Mouse (Mus musculus) liver, embryonic 14.5 days (tissue): ENCODE measurements at regions not wholly inside any gene's neighbourhood (a gene's known extent, or its start where the extent isn't known, plus 50 kb on each side); places are given as distances from the start of the nearest gene placed in this dataset.

Experiments
- ATAC-seq: fragments of 200-750 bp; cut with Nextera tagmentation; 2 replicates; pipeline ENCODE4 v1.8.0; 2017; ENCODE audit warnings: moderate number of reproducible peaks, mild to moderate bottlenecking, moderate library complexity; ENCODE audit not compliant: insufficient read depth
- DNase-seq, 3 experiments: peaks; one replicate each; pipeline ENCODE4 v3.0.0-alpha.2; 2012 to 2013; ENCODE audit warnings: low read depth in 3 of 3, low spot score in 3 of 3
- H3K27ac ChIP-seq: fragments of 300-500 bp; sonication (generic); 2 replicates; pipeline ENCODE4 v1.5.1; 2014; ENCODE audit warnings: moderate library complexity, mild to moderate bottlenecking, control low read depth, inconsistent platforms
- H3K27me3 ChIP-seq: fragments of 300-500 bp; sonication (generic); 2 replicates; pipeline ENCODE4 v1.6.1; 2014; ENCODE audit warnings: mild to moderate bottlenecking, low read length, moderate library complexity; ENCODE audit not compliant: control insufficient read depth, insufficient read depth
- H3K36me3 ChIP-seq: fragments of 300-500 bp; sonication (generic); replicated peaks from 2 replicates; pipeline ENCODE4 v1.6.1; 2014; ENCODE audit warnings: low read depth; ENCODE audit not compliant: control insufficient read depth, insufficient read depth
- H3K4me1 ChIP-seq, 2 experiments: fragments of 200-500 bp in 1 of 2; fragments of 300-500 bp in 1 of 2; sonication (generic) in 1 of 2; replicated peaks; 2 replicates each; pipeline ENCODE4 v1.6.1; 2012 to 2014; ENCODE audit warnings: antibody characterized with exemption in 1 of 2, inconsistent platforms in 1 of 2, low read length in 1 of 2; ENCODE audit not compliant: control insufficient read depth in 2 of 2, insufficient read depth in 2 of 2
- H3K4me2 ChIP-seq: fragments of 300-500 bp; sonication (generic); 2 replicates; pipeline ENCODE4 v1.6.1; 2014; ENCODE audit warnings: low read depth, mild to moderate bottlenecking, control low read depth, moderate library complexity
- H3K4me3 ChIP-seq, 2 experiments: fragments of 200-500 bp in 1 of 2; fragments of 300-500 bp in 1 of 2; sonication (generic) in 1 of 2; 2 replicates each; pipeline ENCODE4 v1.5.1; 2012 to 2014; ENCODE audit warnings: low read depth in 2 of 2, low read length in 2 of 2, mild to moderate bottlenecking in 2 of 2, control low read depth in 1 of 2, inconsistent platforms in 1 of 2, moderate library complexity in 1 of 2; ENCODE audit not compliant: insufficient read depth in 1 of 2
- H3K9ac ChIP-seq: fragments of 300-500 bp; sonication (generic); replicated peaks from 2 replicates; pipeline ENCODE4 v1.6.1; 2014; ENCODE audit warnings: mild to moderate bottlenecking, control low read depth, moderate library complexity
- H3K9me3 ChIP-seq: fragments of 300-500 bp; sonication (generic); 2 replicates; pipeline ENCODE4 v1.6.1; 2016; ENCODE audit warnings: low read length, mixed read lengths; ENCODE audit not compliant: control insufficient read depth
- CTCF ChIP-seq: IDR thresholded peaks from 2 replicates; pipeline ENCODE4 v1.5.1; 2016; ENCODE audit warnings: antibody characterized with exemption, low read depth, control low read depth
- EP300 ChIP-seq: IDR thresholded peaks from 2 replicates; pipeline ENCODE4 v1.6.1; 2016; ENCODE audit warnings: antibody characterized with exemption, low read depth
- WGBS: fragments of 180-500 bp; shearing (Covaris S2); extraction: QIAGEN DNeasy Blood & Tissue Kit; methylation state at CpG from one replicate; pipeline ENCODE4 v1.1.7; 2014; ENCODE audit not compliant: insufficient replicate concordance; 5-methylcytosine and 5-hydroxymethylcytosine counted together

GRCm38 (mm10) chr8:49101156-49101555 is 257.4 kb upstream of the Tenm3 start:
- WGBS: 62% methylated on average over 7 of the region's 7 CpGs
- TF ChIP-seq EP300 (no peak), CTCF (no peak)
- H3K9me3 ChIP-seq: no peaks in the 10 kb centered on the region

GRCm38 (mm10) chr8:49084191-49084875 is 240.6 kb upstream of the Tenm3 start:
- 49% methylated on average over 6 of the region's 6 CpGs for WGBS
- TF ChIP-seq EP300: no peak
- no peak for TF ChIP-seq CTCF
- H3K36me3 ChIP-seq: no peaks in the 10 kb centered on the region
- DNase-seq: no peak
- H3K27ac ChIP-seq: no peak overlapping the region
- no peaks in the 10 kb centered on the region for H3K9me3 ChIP-seq
- H3K9ac ChIP-seq: no peak overlapping the region
- no peak overlapping the region for H3K4me2 ChIP-seq
- H3K4me3 ChIP-seq: no peak overlapping the region
- H3K4me1 ChIP-seq: no peaks in the 10 kb centered on the region
- no peak for ATAC-seq
- H3K27me3 ChIP-seq: no peaks in the 10 kb centered on the region

More at GRCm38 (mm10) chr8:49101156-49101555, 257.4 kb upstream of the Tenm3 start:
- H3K27ac ChIP-seq: no peak overlapping the region
- no peaks in the 10 kb centered on the region for H3K4me1 ChIP-seq
- no peaks in the 10 kb centered on the region for H3K27me3 ChIP-seq
- H3K9ac ChIP-seq: no peak overlapping the region
- no peak for DNase-seq
- no peak for ATAC-seq
- H3K4me3 ChIP-seq: no peak overlapping the region
- no peaks in the 10 kb centered on the region for H3K36me3 ChIP-seq
- H3K4me2 ChIP-seq: no peak overlapping the region

- 52% methylated on average over 5 of the region's 5 CpGs for whole genome bisulfite sequencing
- no peak for DNase-seq
- H3K9ac ChIP-seq: no peak overlapping the region
These were observed 225.7 kb upstream of the Tenm3 start for GRCm38 (mm10) chr8:49069451-49069850.

GRCm38 (mm10) chr8:49063256-49063655 is 219.5 kb upstream of the Tenm3 start:
- H3K36me3 ChIP-seq: no peaks in the 10 kb centered on the region
- H3K4me1 ChIP-seq: no peaks in the 10 kb centered on the region
- H3K4me2 ChIP-seq: no peak overlapping the region
- TF ChIP-seq EP300 (no peak), CTCF (no peak)
- DNase-seq (no peak), ATAC-seq (no peak)
- H3K27ac ChIP-seq: no peak overlapping the region
- 42% methylated on average over 3 of the region's 3 CpGs for WGBS
- H3K4me3 ChIP-seq: no peak overlapping the region
- H3K27me3 ChIP-seq: no peaks in the 10 kb centered on the region
- H3K9ac ChIP-seq: no peak overlapping the region
- no peaks in the 10 kb centered on the region for H3K9me3 ChIP-seq

More at GRCm38 (mm10) chr8:49069451-49069850, 225.7 kb upstream of the Tenm3 start:
- H3K27me3 ChIP-seq: no peaks in the 10 kb centered on the region
- no peaks in the 10 kb centered on the region for H3K36me3 ChIP-seq
- H3K4me2 ChIP-seq: no peak overlapping the region
- H3K4me1 ChIP-seq: no peaks in the 10 kb centered on the region
- H3K9me3 ChIP-seq: no peaks in the 10 kb centered on the region
- H3K27ac ChIP-seq: no peak overlapping the region
- H3K4me3 ChIP-seq: no peak overlapping the region
- TF ChIP-seq EP300: no peak
- TF ChIP-seq CTCF: no peak
- no peak for ATAC-seq

GRCm38 (mm10) chr8:49043236-49043635 is 199.5 kb upstream of the Tenm3 start:
- no peak for ATAC-seq
- Histone ChIP-seq H3K36me3 (no peaks in the 10 kb centered on the region), H3K9me3 (no peaks in the 10 kb centered on the region), H3K9ac (no peak overlapping the region), H3K27me3 (no peaks in the 10 kb centered on the region), H3K4me1 (no peaks in the 10 kb centered on the region), H3K27ac (no peak overlapping the region), H3K4me2 (no peak overlapping the region), H3K4me3 (no peak overlapping the region)
- TF ChIP-seq CTCF (no peak), EP300 (no peak)
- no peak for DNase-seq
- 62% methylated on average over 6 of the region's 6 CpGs for WGBS
